Mouse (Mus musculus) left cerebral cortex, postnatal 25 days (tissue): Measurements from ENCODE around the gene Atxn7l1. TPM values are rescaled to one million over a fixed set of nuclear protein-coding genes. Genes with fewer than 3 reads are reported as not detected.

Experiments used
- DNase-seq, 2 experiments: peaks; one replicate each; pipeline ENCODE4 v3.0.0; 2022; ENCODE audit warnings: low spot score in 2 of 2, mixed read lengths in 1 of 2
- intact Hi-C: fragments of 180-260 bp; cut with DNase I; formaldehyde crosslinking; loops from one replicate; pipeline ENCODE4 v1.15.1; 2025
- total RNA-seq, 2 experiments: library from RNA; stranded (reverse); gene quantifications; 2 replicates each; pipeline ENCODE4 v1.2.3; 2021

Atxn7l1 gene
- total RNA-seq, 2 experiments from 2014 or later: 56.8 to 60.8 TPM

GRCm38 (mm10) chr12:33253206-33253605, 105.7 kb downstream of the Atxn7l1 start:
- no peak for DNase-seq
- intact Hi-C loops: no loop called here

DNA sequence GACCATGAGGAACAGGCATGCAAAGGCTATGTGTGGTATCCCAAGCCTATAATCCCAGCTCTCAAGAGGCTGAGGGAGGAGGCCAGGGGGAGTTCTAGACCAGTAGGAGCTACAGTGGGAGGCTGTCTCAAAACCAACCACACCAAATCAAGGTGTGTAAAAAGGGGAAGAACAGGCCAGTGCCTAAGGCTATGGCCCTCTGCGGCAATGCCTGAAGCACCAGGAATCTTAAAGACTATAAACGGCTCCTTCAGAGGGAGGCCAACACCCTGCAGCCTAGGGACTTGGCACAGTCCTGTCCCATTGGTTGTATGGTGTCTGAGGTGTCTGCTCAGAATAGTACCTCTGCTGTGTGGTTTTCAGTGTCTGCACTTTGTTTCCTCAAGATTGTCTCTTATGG, 107.8 kb downstream of the Atxn7l1 start:
- intact Hi-C loops: no loop called here

DNA sequence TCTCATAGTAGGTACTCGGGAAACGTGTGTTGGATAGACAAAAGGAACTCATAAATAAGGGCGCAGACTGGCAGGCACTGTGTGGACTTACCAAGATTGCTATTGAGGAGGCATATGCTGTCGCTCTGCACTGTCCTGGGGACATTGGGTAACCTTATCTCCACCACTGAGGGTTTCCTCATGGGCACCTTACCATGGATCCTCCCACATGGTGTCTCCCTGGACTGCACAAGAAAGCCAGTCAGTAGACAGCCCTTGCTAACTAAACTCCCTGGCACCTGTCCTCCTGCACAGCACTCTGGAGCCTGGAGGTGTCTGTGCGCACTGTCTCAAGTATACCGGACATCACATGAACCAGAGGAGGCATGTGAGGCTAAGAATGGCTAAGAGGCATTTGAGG, 108.9 kb downstream of the Atxn7l1 start:
- intact Hi-C loops: no loop called here

More for the DNA sequence above, 107.8 kb downstream of the Atxn7l1 start:
- no peak for DNase-seq

GRCm38 (mm10) chr12:33258995-33259529, 111.6 kb downstream of the Atxn7l1 start:
- intact Hi-C loops: no loop called here
- DNase-seq: no peak

More for the DNA sequence above, 108.9 kb downstream of the Atxn7l1 start:
- DNase-seq: no peak

DNA sequence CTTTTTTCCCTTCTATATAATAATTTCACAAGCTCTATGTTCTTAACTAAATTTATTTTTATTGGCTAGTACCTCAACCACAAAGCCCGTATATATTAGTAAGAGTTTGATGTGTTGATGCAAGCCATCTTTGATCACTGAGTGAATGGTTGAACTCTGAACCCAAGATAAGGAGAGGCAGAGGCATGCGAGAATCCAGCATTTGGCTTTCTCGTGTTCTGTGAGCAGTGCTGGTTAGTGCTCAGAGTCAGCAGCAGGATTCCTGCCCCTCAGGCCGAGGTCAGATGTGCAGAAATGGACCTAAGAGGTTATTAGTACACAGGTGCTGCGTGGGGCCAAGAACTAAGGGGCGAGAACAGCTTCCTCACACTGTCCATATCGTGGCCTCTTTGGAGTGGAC, 113.1 kb downstream of the Atxn7l1 start:
- intact Hi-C loops: no loop called here
- no peak for DNase-seq

DNA sequence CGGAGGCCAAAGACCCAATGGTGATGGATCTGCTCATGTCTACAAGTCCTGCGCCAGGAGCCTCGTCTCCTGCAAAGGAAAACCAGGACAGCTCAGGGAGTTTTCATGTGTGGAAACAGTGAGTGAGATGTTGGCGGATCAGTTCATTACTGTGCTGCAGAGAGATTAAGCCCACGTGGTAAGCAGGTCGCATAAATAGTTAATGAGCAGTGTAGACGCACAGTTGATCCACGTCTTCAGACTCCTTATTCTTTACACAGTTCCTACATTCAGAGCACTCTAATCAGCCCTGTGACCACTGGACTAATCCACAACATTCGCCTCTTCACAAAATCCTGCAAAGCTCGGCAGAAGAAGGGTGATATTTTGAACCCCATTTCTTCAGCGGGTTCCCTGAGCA, 118.4 kb downstream of the Atxn7l1 start:
- intact Hi-C loops: no loop called here
- DNase-seq: no peak

DNA sequence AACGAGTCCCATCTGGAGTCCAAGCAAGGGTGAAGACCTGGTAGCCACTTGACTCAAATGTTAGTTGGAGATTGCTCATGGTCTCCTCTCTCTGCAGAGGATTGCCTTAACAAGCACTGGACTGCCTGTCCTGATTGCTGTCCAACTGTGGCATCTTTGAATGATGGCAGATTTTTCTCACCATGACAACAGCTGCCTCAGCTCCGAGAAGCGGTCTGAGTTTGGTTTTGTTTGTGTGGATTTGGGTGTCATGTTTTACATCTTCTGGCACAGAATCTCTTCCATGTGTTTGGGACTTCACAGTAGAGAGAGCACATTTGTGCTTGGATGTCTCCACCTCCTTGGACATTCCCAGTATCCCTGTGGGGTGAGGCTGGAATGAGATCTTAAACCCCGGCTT, 120.5 kb downstream of the Atxn7l1 start:
- peak in 1 of 2 experiments; percentile 43 for DNase-seq
- intact Hi-C loops: no loop called here

GRCm38 (mm10) chr12:33269743-33270142, 122.2 kb downstream of the Atxn7l1 start:
- DNase-seq: peak; percentile 31 to 48
- intact Hi-C loops: loop anchor here (10.0 kb wide), 1 partner anchor 245 kb away; no protein-coding TSS in a partner anchor

GRCm38 (mm10) chr12:33271865-33272264, 124.4 kb downstream of the Atxn7l1 start:
- DNase-seq: no peak
- intact Hi-C loops: loop anchor here (10.0 kb wide), 1 partner anchor 247 kb away; no protein-coding TSS in a partner anchor

- intact Hi-C loops: loop anchor here (10.0 kb wide), 1 partner anchor 248 kb away; no protein-coding TSS in a partner anchor
- no peak for DNase-seq
Measured at GRCm38 (mm10) chr12:33272441-33272840, 124.9 kb downstream of the Atxn7l1 start.

DNA sequence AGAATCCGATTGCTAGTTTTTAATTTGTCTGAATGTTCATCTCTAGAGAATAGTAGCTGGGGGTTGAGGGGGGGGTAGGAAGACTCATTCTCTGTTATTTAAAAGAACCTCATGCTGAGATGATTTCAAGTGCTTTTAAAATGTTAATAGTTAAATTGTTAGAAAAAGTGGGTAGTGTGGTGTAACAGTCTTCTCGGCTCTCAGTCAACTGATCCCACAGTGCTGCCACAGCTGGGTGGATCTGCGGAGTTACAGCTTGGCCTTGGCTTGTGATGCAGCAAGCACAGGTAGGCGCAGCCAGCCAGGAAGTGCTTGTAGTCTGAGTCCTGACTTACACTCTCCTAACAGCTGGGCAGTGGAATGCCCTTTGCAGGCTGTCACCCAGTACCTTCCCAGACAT, 125.7 kb downstream of the Atxn7l1 start:
- intact Hi-C loops: loop anchor here (10.0 kb wide), 1 partner anchor 248 kb away; no protein-coding TSS in a partner anchor
- no peak for DNase-seq

- intact Hi-C loops: loop anchor here (10.0 kb wide), 1 partner anchor 249 kb away; no protein-coding TSS in a partner anchor
- DNase-seq: peak; percentile 24 to 55
Measured at GRCm38 (mm10) chr12:33273668-33274067, 126.2 kb downstream of the Atxn7l1 start.

GRCm38 (mm10) chr12:33276028-33276427, 128.5 kb downstream of the Atxn7l1 start:
- DNase-seq: peak in 1 of 2 experiments; percentile 16
- intact Hi-C loops: loop anchor here (10.0 kb wide), 1 partner anchor 251 kb away; no protein-coding TSS in a partner anchor

GRCm38 (mm10) chr12:33277427-33277826, 129.9 kb downstream of the Atxn7l1 start:
- intact Hi-C loops: loop anchor here (10.0 kb wide), 1 partner anchor 253 kb away; no protein-coding TSS in a partner anchor
- DNase-seq: peak in 1 of 2 experiments; percentile 57

DNA sequence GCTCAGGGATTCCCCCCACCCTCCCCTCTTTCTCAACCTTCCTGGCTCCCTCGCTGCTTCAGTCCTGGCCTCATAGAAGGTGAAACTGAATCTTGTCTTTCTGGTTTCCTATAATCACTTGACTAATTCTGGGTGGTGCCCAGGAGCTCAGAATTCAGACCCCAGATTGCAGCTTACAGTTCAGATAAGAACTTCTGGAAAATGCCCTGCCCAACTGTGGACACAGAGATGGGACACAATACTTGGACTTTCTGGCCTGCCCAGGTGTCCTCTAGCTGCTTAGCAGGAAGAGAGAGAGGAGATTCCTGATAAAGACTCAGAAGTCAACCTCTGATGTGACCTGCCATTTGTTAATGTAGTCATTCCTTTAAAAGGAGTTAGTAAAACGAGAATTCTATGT, 131.7 kb downstream of the Atxn7l1 start:
- intact Hi-C loops: loop anchor here (10.0 kb wide), 1 partner anchor 254 kb away; no protein-coding TSS in a partner anchor

DNA sequence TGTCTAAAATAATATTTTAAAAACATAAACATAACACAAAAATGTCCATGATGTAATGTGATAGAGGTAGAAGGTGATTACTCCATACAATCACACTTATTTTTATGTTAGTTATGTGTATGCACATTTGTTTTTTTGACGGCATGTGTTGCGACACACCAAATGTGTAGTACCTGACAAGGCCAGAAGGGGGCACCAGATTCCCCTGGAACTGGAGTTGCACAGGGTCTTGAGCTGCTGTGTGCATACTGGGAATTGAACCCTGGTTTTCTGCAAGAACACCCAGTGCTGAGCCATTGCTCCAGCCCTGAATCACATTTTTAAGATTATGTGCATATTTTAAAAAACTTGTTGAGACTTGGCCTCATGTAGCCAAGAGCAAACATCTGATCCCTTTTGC, 133.3 kb downstream of the Atxn7l1 start:
- DNase-seq: peak in 1 of 2 experiments; percentile 33
- intact Hi-C loops: loop anchor here (2.0 kb wide), 1 partner anchor 54 kb away; no protein-coding TSS in a partner anchor

More for the DNA sequence above, 131.7 kb downstream of the Atxn7l1 start:
- DNase-seq: no peak

DNA sequence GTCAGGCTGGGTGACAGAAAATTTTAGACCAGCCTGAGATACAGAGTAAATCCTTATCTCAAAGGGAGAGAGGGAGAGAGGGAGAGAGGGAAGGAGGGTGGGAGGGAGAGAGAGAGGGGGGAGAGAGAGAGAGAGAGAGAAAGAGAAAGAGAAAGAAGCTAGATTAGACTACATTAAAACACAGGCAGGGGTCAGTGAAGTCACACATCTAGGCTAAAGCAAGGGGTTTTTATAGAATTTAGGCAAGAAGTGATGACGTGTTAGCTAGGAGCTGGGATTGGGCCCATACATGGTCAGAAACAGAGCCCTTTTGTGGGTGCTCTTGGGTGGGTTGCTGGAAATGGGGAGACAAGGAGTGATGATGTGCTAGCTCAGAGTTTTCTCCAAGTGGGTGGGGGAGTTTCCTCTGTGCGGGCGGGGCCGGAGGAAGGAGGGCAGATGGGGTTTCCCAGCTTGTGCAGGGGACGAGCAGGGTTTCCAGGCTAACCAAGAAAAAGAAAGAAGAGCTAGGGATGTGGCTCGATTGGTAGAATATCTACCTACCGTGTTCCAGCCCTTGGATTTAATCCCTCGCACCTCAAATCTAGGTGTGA, 136.9 kb downstream of the Atxn7l1 start:
- DNase-seq: no peak
- intact Hi-C loops: no loop called here

- no peak for DNase-seq
- intact Hi-C loops: no loop called here
Measured at GRCm38 (mm10) chr12:33285354-33285753, 137.9 kb downstream of the Atxn7l1 start.

- intact Hi-C loops: no loop called here
- no peak for DNase-seq
Measured at GRCm38 (mm10) chr12:33285933-33286649, 138.6 kb downstream of the Atxn7l1 start.

GRCm38 (mm10) chr12:33287686-33288085, 140.2 kb downstream of the Atxn7l1 start:
- intact Hi-C loops: no loop called here
- no peak for DNase-seq
